Mouse (Mus musculus): ENCODE measurements around the gene 2310039H08Rik. TPM values are rescaled to one million over a fixed set of nuclear protein-coding genes. Genes with fewer than 3 reads are reported as not detected.

The 2310039H08Rik gene
- polyA plus RNA-seq, 1 experiment: 48.8 TPM

GRCm38 (mm10) chr17:46809131-46809830, 36.8 kb downstream of the 2310039H08Rik start:
- no peak for DNase-seq (ENCODE audit: low spot score)

- DNase-seq (ENCODE audit: low spot score): no peak
Measured at GRCm38 (mm10) chr17:46810672-46811071, 38.2 kb downstream of the 2310039H08Rik start.

- no peak for DNase-seq (ENCODE audit: low spot score)
Measured at GRCm38 (mm10) chr17:46812442-46812841, 40.0 kb downstream of the 2310039H08Rik start.

- no peak for DNase-seq (ENCODE audit: low spot score)
Measured at GRCm38 (mm10) chr17:46813637-46814036, 41.2 kb downstream of the 2310039H08Rik start.

GRCm38 (mm10) chr17:46814497-46814896, 42.1 kb downstream of the 2310039H08Rik start:
- DNase-seq (ENCODE audit: low spot score): no peak

GRCm38 (mm10) chr17:46816306-46816705, 43.9 kb downstream of the 2310039H08Rik start:
- DNase-seq (ENCODE audit: low spot score): no peak

GRCm38 (mm10) chr17:46817734-46818158, 45.3 kb downstream of the 2310039H08Rik start:
- DNase-seq (ENCODE audit: low spot score): no peak

- no peak for DNase-seq (ENCODE audit: low spot score)
Measured at GRCm38 (mm10) chr17:46820628-46821027, 48.2 kb downstream of the 2310039H08Rik start.

Other genes starting within 250 kb of the 2310039H08Rik start
- 22.9 and 29.3 TPM in 2 replicates for gene Cul9, start 226.2 kb upstream of the 2310039H08Rik start, polyA plus RNA-seq (2012; rRNA removed)
- gene Srf, start 216.5 kb upstream of the 2310039H08Rik start, polyA plus RNA-seq (2012; rRNA removed): 122 and 145 TPM in 2 replicates
- 14.9 and 21.1 TPM in 2 replicates for gene Ptk7, start 143.1 kb upstream of the 2310039H08Rik start, polyA plus RNA-seq (2012; rRNA removed)
- gene Klc4, start 126.6 kb upstream of the 2310039H08Rik start, polyA plus RNA-seq (2012; rRNA removed): 16.5 and 21.6 TPM in 2 replicates
- 49.8 and 54.6 TPM in 2 replicates for gene Mrpl2, start 126.4 kb upstream of the 2310039H08Rik start, polyA plus RNA-seq (2012; rRNA removed)
- gene Cul7, start 122.3 kb upstream of the 2310039H08Rik start, polyA plus RNA-seq (2012; rRNA removed): 23.5 and 29.9 TPM in 2 replicates
- 37.1 and 44.6 TPM in 2 replicates for gene Rrp36, start 98.3 kb upstream of the 2310039H08Rik start, polyA plus RNA-seq (2012; rRNA removed)
- 99.0 and 106 TPM in 2 replicates for gene Mea1, start 93.8 kb upstream of the 2310039H08Rik start, polyA plus RNA-seq (2012; rRNA removed)
- 56.6 and 59.4 TPM in 2 replicates for gene Klhdc3, start 91.7 kb upstream of the 2310039H08Rik start, polyA plus RNA-seq (2012; rRNA removed)
- 42.6 and 46.2 TPM in 2 replicates for gene Ppp2r5d, start 67.5 kb upstream of the 2310039H08Rik start, polyA plus RNA-seq (2012; rRNA removed)
- 30.1 and 34.3 TPM in 2 replicates for gene Pex6, start 61.2 kb upstream of the 2310039H08Rik start, polyA plus RNA-seq (2012; rRNA removed)
- gene Gnmt, start 43.5 kb upstream of the 2310039H08Rik start, polyA plus RNA-seq (2012; rRNA removed): 0.78 and 1.2 TPM in 2 replicates
- gene Cnpy3, start 20.4 kb upstream of the 2310039H08Rik start, polyA plus RNA-seq (2012; rRNA removed): 64.3 and 66.7 TPM in 2 replicates
- gene Ptcra, start 8.9 kb upstream of the 2310039H08Rik start, polyA plus RNA-seq (2012; rRNA removed): 0.06 TPM in 1 of 2 replicates, not detected in the other
- gene Rpl7l1, start 10.0 kb downstream of the 2310039H08Rik start, polyA plus RNA-seq (2012; rRNA removed): 66.8 and 70.0 TPM in 2 replicates
- gene Bicral, start 85.8 kb downstream of the 2310039H08Rik start, polyA plus RNA-seq (2012; rRNA removed): 9.1 and 15.2 TPM in 2 replicates
- 20.3 and 21.5 TPM in 2 replicates for gene Tbcc, start 118.0 kb downstream of the 2310039H08Rik start, polyA plus RNA-seq (2012; rRNA removed)
- not detected in 2 replicates for gene Prph2, start 137.8 kb downstream of the 2310039H08Rik start, polyA plus RNA-seq (2012; rRNA removed)
- gene Ubr2, start 237.9 kb downstream of the 2310039H08Rik start, polyA plus RNA-seq (2012; rRNA removed): 33.4 and 39.2 TPM in 2 replicates